In genomic region chr5:137116987-137117386, GRCm38 (mm10) we compare ENCODE assay signal across 24 mouse cellular contexts. TPM values are rescaled to one million over a fixed set of nuclear protein-coding genes. Genes with fewer than 3 reads are reported as not detected.
DNase-seq lines count a peak whose midpoint lies in the region; ATAC-seq and TF ChIP-seq lines count a peak whose summit lies in the region.
"Had no signal": no experiment of that assay in that cellular context is flagged by ENCODE, and none has a peak within 500 bp of the region (broad histone marks: within the 10 kb centered on the region; RNA-seq: fewer than 3 reads in every experiment).

No protein-coding gene starts in this region.

- intact Hi-C loops in heart, postnatal 10 days (cut with DNase I), result no loop called here

- H3K4me2 ChIP-seq in lung, embryonic 14.5 days, result peak overlapping the region; percentile 75; the same call in 1 of the 2 replicates
- no peak overlapping the region for H3K4me2 ChIP-seq in lung, postnatal 0 days (replicated peaks; ENCODE audit: low read depth, low read length)
- no peak overlapping the region for H3K4me2 ChIP-seq in myocyte (ENCODE audit: low read depth)

- H3K36me3 ChIP-seq in heart, embryonic 10.5 days, result peaks cover 26% of the 10 kb centered on the region
- peaks cover 25% of the 10 kb centered on the region; the same call in 1 of the 2 replicates for H3K36me3 ChIP-seq in lung, embryonic 14.5 days (ENCODE audit: insufficient read depth)
- peaks cover 9% of the 10 kb centered on the region for H3K36me3 ChIP-seq in lung, postnatal 0 days (ENCODE audit: insufficient read depth, low read length)
- peaks cover 3% of the 10 kb centered on the region for H3K36me3 ChIP-seq in myocyte (ENCODE audit: control insufficient read depth, insufficient read depth)
- H3K36me3 ChIP-seq: forebrain, embryonic 15.5 days had no signal

- H3K27ac ChIP-seq in heart, embryonic 10.5 days, result 0 out of 2 replicates have a peak overlapping the region, but pooled peaks have one; percentile 94
- H3K27ac ChIP-seq in lung, embryonic 14.5 days (ENCODE audit: low read depth), result peak overlapping the region; percentile 42; the same call in 1 of the 2 replicates
- no peak overlapping the region for H3K27ac ChIP-seq in lung, postnatal 0 days (ENCODE audit: low read length)
- H3K27ac ChIP-seq in bone marrow, adult 2 months (ENCODE audit: control insufficient read depth, insufficient read depth, low read depth, low read length, poor library complexity), result peak overlapping the region; percentile 95; the same call in 1 of the 2 replicates
- H3K27ac ChIP-seq: forebrain, embryonic 15.5 days had no signal

- H3K4me1 ChIP-seq in heart, embryonic 10.5 days, result peaks cover 22% of the 10 kb centered on the region
- peaks cover 11% of the 10 kb centered on the region for H3K4me1 ChIP-seq in lung, embryonic 14.5 days (ENCODE audit: insufficient read depth)
- peaks cover 8% of the 10 kb centered on the region for H3K4me1 ChIP-seq in lung, postnatal 0 days (ENCODE audit: insufficient read depth, low read depth, low read length)
- H3K4me1 ChIP-seq in bone marrow, adult 2 months (ENCODE audit: control insufficient read depth, insufficient read depth, low read length), result peaks cover 3% of the 10 kb centered on the region; the same call in 1 of the 2 replicates

- H3ac ChIP-seq in myocyte (ENCODE audit: control insufficient read depth, insufficient read length), result no peak overlapping the region

- H3K4me3 ChIP-seq in heart, embryonic 10.5 days, result no peak overlapping the region
- 0 out of 2 replicates have a peak overlapping the region, but pooled peaks have one; percentile 65 for H3K4me3 ChIP-seq in lung, embryonic 14.5 days (ENCODE audit: low read depth, low read length)
- H3K4me3 ChIP-seq in lung, postnatal 0 days (ENCODE audit: low read depth, low read length), result no peak overlapping the region
- H3K4me3 ChIP-seq in bone marrow, adult 2 months (replicated peaks; ENCODE audit: control insufficient read depth, low read depth, low read length), result no peak overlapping the region
- peak overlapping the region; percentile 61 for H3K4me3 ChIP-seq in myocyte

- 78% methylated on average over 2 of the region's 2 CpGs for WGBS in heart, embryonic 10.5 days
- 80% methylated on average over 2 of the region's 2 CpGs for WGBS in lung, embryonic 14.5 days
- WGBS in lung, postnatal 0 days, result 64% methylated on average over 2 of the region's 2 CpGs
- WGBS in bone marrow, adult 2 months, result 47% methylated on average over 2 of the region's 2 CpGs

- peaks cover 12% of the 10 kb centered on the region for H3K79me2 ChIP-seq in myocyte (ENCODE audit: control insufficient read depth, insufficient read depth)

- no peak for DNase-seq in heart, embryonic 10.5 days (ENCODE audit: low spot score)
- DNase-seq in heart, postnatal 10 days, result no peak
- no peak for DNase-seq in lung, embryonic 14.5 days
- DNase-seq in lung, postnatal 0 days (ENCODE audit: low spot score), result no peak
- DNase-seq in right cerebral cortex, postnatal 25 days, result no peak
- DNase-seq: adrenal gland, postnatal 25 days; cerebellum, adult 9-11 months; heart, postnatal 36 days; kidney, adult 18-20 months; kidney, postnatal 14 days; lung, postnatal 14 days; right cerebral cortex, adult 18-20 months; spleen, adult 18-20 months; thymus, postnatal 25 days had no signal

- 0 out of 2 replicates have a peak, but pooled peaks cover 4% of the 10 kb centered on the region for H3K9me3 ChIP-seq in heart, embryonic 10.5 days
- H3K9me3 ChIP-seq in lung, embryonic 14.5 days (ENCODE audit: low read depth, low read length), result no peaks in the 10 kb centered on the region
- H3K9me3 ChIP-seq in lung, postnatal 0 days (ENCODE audit: low read length), result no peaks in the 10 kb centered on the region
- H3K9me3 ChIP-seq: forebrain, embryonic 15.5 days had no signal

- no peak overlapping the region for H3K9ac ChIP-seq in lung, embryonic 14.5 days
- no peak overlapping the region for H3K9ac ChIP-seq in lung, postnatal 0 days (replicated peaks; ENCODE audit: low read depth)

- TF ChIP-seq EP300 in lung, postnatal 0 days (IDR thresholded peaks at IDR 0.05), result no peak

- H3K27me3 ChIP-seq in heart, embryonic 10.5 days (ENCODE audit: insufficient read depth, poor library complexity, severe bottlenecking), result no peaks in the 10 kb centered on the region
- no peaks in the 10 kb centered on the region for H3K27me3 ChIP-seq in lung, embryonic 14.5 days (ENCODE audit: insufficient read depth, low read length)
- H3K27me3 ChIP-seq in lung, postnatal 0 days (replicated peaks; ENCODE audit: insufficient read depth, low read length), result no peaks in the 10 kb centered on the region
- no peaks in the 10 kb centered on the region for H3K27me3 ChIP-seq in myocyte (ENCODE audit: control insufficient read depth, insufficient read depth, insufficient read length)
- H3K27me3 ChIP-seq: forebrain, embryonic 15.5 days had no signal

- TF ChIP-seq POLR2A in bone marrow, adult 2 months (IDR thresholded peaks at IDR 0.05; ENCODE audit: borderline replicate concordance, control insufficient read depth, low read depth, low read length), result no peak
- TF ChIP-seq POLR2A in myocyte (IDR thresholded peaks at IDR 0.05; ENCODE audit: insufficient read length, low read depth), result no peak

- no peak for TF ChIP-seq CTCF in lung, embryonic 14.5 days (IDR thresholded peaks at IDR 0.05; ENCODE audit: low read depth)
- TF ChIP-seq CTCF in lung, postnatal 0 days (IDR thresholded peaks at IDR 0.05), result no peak
- TF ChIP-seq CTCF in bone marrow, adult 2 months (IDR thresholded peaks at IDR 0.05; ENCODE audit: control insufficient read depth, insufficient read depth, low read length), result no peak

- ATAC-seq in lung, embryonic 14.5 days (ENCODE audit: insufficient read depth), result no peak
- ATAC-seq in lung, postnatal 0 days, result no peak
- ATAC-seq: forebrain, embryonic 15.5 days; hindbrain, embryonic 16.5 days had no signal

TF ChIP-seq in myocyte, 11 proteins besides CTCF, POLR2A, EP300 and RAD21:
- TF ChIP-seq TCF12 (IDR thresholded peaks at IDR 0.05; ENCODE audit: insufficient read depth, poor library complexity, severe bottlenecking), result no peak
- TF ChIP-seq MYOD1 (IDR thresholded peaks at IDR 0.05; ENCODE audit: control insufficient read depth in 1 of 3, insufficient read length in 2 of 3, low read depth in 2 of 3), result no peak
- TF ChIP-seq E2F4 (IDR thresholded peaks at IDR 0.05; ENCODE audit: insufficient read depth), result no peak
- TF ChIP-seq SRF (IDR thresholded peaks at IDR 0.05; ENCODE audit: control insufficient read depth, insufficient read length, low read depth), result no peak
- TF ChIP-seq REST (IDR thresholded peaks at IDR 0.05; ENCODE audit: insufficient read depth, insufficient read length), result no peak
- no peak for TF ChIP-seq POLR2AphosphoS2 (IDR thresholded peaks at IDR 0.05; ENCODE audit: insufficient read length, low read depth)
- TF ChIP-seq TCF3 (IDR thresholded peaks at IDR 0.05; ENCODE audit: insufficient read length, low read depth), result no peak
- no peak for TF ChIP-seq MAX (IDR thresholded peaks at IDR 0.05; ENCODE audit: low read depth)
- TF ChIP-seq MYOG (IDR thresholded peaks at IDR 0.05; ENCODE audit: control insufficient read depth in 1 of 3, insufficient read depth in 1 of 3, insufficient read length in 2 of 3, low read depth in 2 of 3), result no peak
- no peak for TF ChIP-seq CEBPB (IDR thresholded peaks at IDR 0.05; ENCODE audit: insufficient read depth, poor library complexity, severe bottlenecking)
- TF ChIP-seq USF1 (IDR thresholded peaks at IDR 0.05; ENCODE audit: low read depth), result no peak

RNA-seq across cellular contexts. Expression of gene Trim56, which starts 1.0 kb away (rescaled TPM):
- 6.4 and 7.4 TPM in 2 replicates for polyA plus RNA-seq in heart, embryonic 10.5 days (2016; fragmentation: Nextera tagmentation; extraction: Ambion mirVana)
- 10 to 100 TPM; 21.2 to 21.6 TPM for total RNA-seq in heart, postnatal 10 days (2021)
- polyA plus RNA-seq in lung, embryonic 14.5 days (2014; fragmentation: Nextera tagmentation; extraction: Ambion mirVana), result 11.5 and 11.8 TPM in 2 replicates
- polyA plus RNA-seq in lung, postnatal 0 days (2015; fragmentation: Nextera tagmentation; extraction: Ambion mirVana), result 13.4 and 16.4 TPM in 2 replicates
- 25.2 and 31.3 TPM in 2 replicates for polyA plus RNA-seq in bone marrow, adult 2 months (2011; ENCODE audit: insufficient read depth, insufficient read length, low replicate concordance, missing spikeins)
- 5.9 TPM for polyA plus RNA-seq in myocyte (2012; fragmentation: generic; extraction: Trizol)

RNA-seq across cellular contexts. Expression of gene Muc3, which starts 32.1 kb away (rescaled TPM):
- not detected in 2 replicates for polyA plus RNA-seq in heart, embryonic 10.5 days (2016; fragmentation: Nextera tagmentation; extraction: Ambion mirVana)
- not detected for total RNA-seq in heart, postnatal 10 days (2021)
- not detected in 2 replicates for polyA plus RNA-seq in lung, embryonic 14.5 days (2014; fragmentation: Nextera tagmentation; extraction: Ambion mirVana)
- polyA plus RNA-seq in lung, postnatal 0 days (2015; fragmentation: Nextera tagmentation; extraction: Ambion mirVana), result not detected in 2 replicates
- polyA plus RNA-seq in bone marrow, adult 2 months (2011; ENCODE audit: insufficient read depth, insufficient read length, low replicate concordance, missing spikeins), result not detected in 2 replicates
- not detected for polyA plus RNA-seq in myocyte (2012; fragmentation: generic; extraction: Trizol)
- total RNA-seq: adrenal gland, postnatal 25 days; gastrocnemius, postnatal 4 days; heart, postnatal 36 days; layer of hippocampus, adult 8-10 months; left cerebral cortex, adult 18-20 months; midbrain, postnatal 0 days had no signal
- polyA plus RNA-seq: forebrain, embryonic 15.5 days; hindbrain, embryonic 16.5 days; limb, embryonic 11.5 days; midbrain, postnatal 0 days; neural tube, embryonic 11.5 days had no signal

RNA-seq across cellular contexts. Expression of gene Serpine1, which starts 44.9 kb away (rescaled TPM):
- polyA plus RNA-seq in heart, embryonic 10.5 days (2016; fragmentation: Nextera tagmentation; extraction: Ambion mirVana), result 0.07 and 0.51 TPM in 2 replicates
- total RNA-seq in heart, postnatal 10 days (2021), result 10 to 100 TPM; 11.0 to 19.3 TPM
- polyA plus RNA-seq in lung, embryonic 14.5 days (2014; fragmentation: Nextera tagmentation; extraction: Ambion mirVana), result 0.47 and 0.86 TPM in 2 replicates
- polyA plus RNA-seq in lung, postnatal 0 days (2015; fragmentation: Nextera tagmentation; extraction: Ambion mirVana), result 0.88 and 1.1 TPM in 2 replicates
- 0.95 and 3.1 TPM in 2 replicates for polyA plus RNA-seq in bone marrow, adult 2 months (2011; ENCODE audit: insufficient read depth, insufficient read length, low replicate concordance, missing spikeins)
- polyA plus RNA-seq in myocyte (2012; fragmentation: generic; extraction: Trizol), result 17.6 TPM
- polyA plus RNA-seq: neural tube, embryonic 11.5 days had no signal

Comparison
In these comparisons a context has a peak if more than half of its experiments do, and no peak if none do; other contexts are left out.
1. H3K4me3 ChIP-seq: peak in lung, embryonic 14.5 days (single experiment) and myocyte (single experiment); none in heart, embryonic 10.5 days (single experiment), lung, postnatal 0 days (single experiment) and bone marrow, adult 2 months (single experiment).